Mouse (Mus musculus) ES-Bruce4 (cell line): ENCODE measurements around the gene Acot7. TPM values are rescaled to one million over a fixed set of nuclear protein-coding genes. Genes with fewer than 3 reads are reported as not detected.

ENCODE experiments used
- H3K27ac ChIP-seq: 2 replicates; pipeline ENCODE4 v1.5.1; 2012; ENCODE audit warnings: low read length, inconsistent platforms; ENCODE audit not compliant: insufficient read depth
- H3K27me3 ChIP-seq: 2 replicates; pipeline ENCODE4 v1.6.1; 2012; ENCODE audit warnings: mild to moderate bottlenecking, low read length, inconsistent platforms; ENCODE audit not compliant: control insufficient read depth, poor library complexity, insufficient read depth, severe bottlenecking
- H3K36me3 ChIP-seq: 2 replicates; pipeline ENCODE4 v1.6.1; 2012; ENCODE audit warnings: inconsistent platforms, mild to moderate bottlenecking, low read length, moderate library complexity; ENCODE audit not compliant: control insufficient read depth, poor library complexity, insufficient read depth, severe bottlenecking
- H3K4me1 ChIP-seq: one replicate; pipeline ENCODE4 v1.8.1; 2011; ENCODE audit warnings: low read length; ENCODE audit not compliant: control insufficient read depth, insufficient read depth
- H3K4me3 ChIP-seq: 2 replicates; pipeline ENCODE4 v1.5.1; 2011; ENCODE audit warnings: low read depth, mild to moderate bottlenecking, low read length
- H3K9ac ChIP-seq: 2 replicates; pipeline ENCODE4 v1.6.1; 2012; ENCODE audit warnings: low read depth, mild to moderate bottlenecking, inconsistent platforms; ENCODE audit not compliant: poor library complexity, severe bottlenecking
- H3K9me3 ChIP-seq: replicated peaks from 2 replicates; pipeline ENCODE4 v1.6.1; 2012; ENCODE audit warnings: mild to moderate bottlenecking, low read length, inconsistent platforms; ENCODE audit not compliant: control insufficient read depth, poor library complexity, insufficient read depth, severe bottlenecking
- CTCF ChIP-seq: IDR thresholded peaks from one replicate; pipeline ENCODE4 v1.8.1; 2011; ENCODE audit warnings: low read depth, low read length
- EP300 ChIP-seq: IDR thresholded peaks from 2 replicates; pipeline ENCODE4 v1.6.1; 2011; ENCODE audit warnings: low read depth, low read length; ENCODE audit not compliant: insufficient read depth
- POLR2A ChIP-seq: IDR thresholded peaks from one replicate; pipeline ENCODE4 v1.8.1; 2011; ENCODE audit warnings: low read length; ENCODE audit not compliant: insufficient read depth
- polyA plus RNA-seq: library from polyadenylated mRNA; stranded (reverse); fragments of >200 nt; gene quantifications from 2 replicates; pipeline ENCODE4 v1.2.4, GENCODE M21; 2011; ENCODE audit warnings: low read depth; ENCODE audit not compliant: missing spikeins, insufficient read depth, insufficient read length

The Acot7 gene
- polyA plus RNA-seq, 1 experiment = 49.5 TPM

- TF ChIP-seq CTCF = no peak
- no peak for TF ChIP-seq POLR2A
- Histone ChIP-seq H3K4me3 (no peak overlapping the region), H3K36me3 (no peaks in the 10 kb centered on the region), H3K9me3 (no peaks in the 10 kb centered on the region), H3K4me1 (no peaks in the 10 kb centered on the region), H3K27me3 (no peaks in the 10 kb centered on the region), H3K27ac (no peak overlapping the region), H3K9ac (no peak overlapping the region)
Observed at GRCm38 (mm10) chr4:152305991-152306390, 128.1 kb downstream of the Acot7 start.

- H3K36me3 ChIP-seq = no peaks in the 10 kb centered on the region
Observed at GRCm38 (mm10) chr4:152307542-152307941, 129.6 kb downstream of the Acot7 start.

GRCm38 (mm10) chr4:152312186-152312585 is 134.3 kb downstream of the Acot7 start:
- H3K9me3 ChIP-seq = no peaks in the 10 kb centered on the region
- TF ChIP-seq EP300 = peak; percentile 58; the same call in 1 of the 2 replicates
- TF ChIP-seq CTCF = no peak
- TF ChIP-seq POLR2A = peak; percentile 11
- no peaks in the 10 kb centered on the region for H3K27me3 ChIP-seq
- no peak overlapping the region for H3K27ac ChIP-seq
- H3K36me3 ChIP-seq = no peaks in the 10 kb centered on the region
- peak overlapping the region; percentile 66 for H3K4me3 ChIP-seq
- H3K4me1 ChIP-seq = peaks cover 2% of the 10 kb centered on the region
- 0 out of 2 replicates have a peak overlapping the region, but pooled peaks have one; percentile 17 for H3K9ac ChIP-seq

More at GRCm38 (mm10) chr4:152307542-152307941, 129.6 kb downstream of the Acot7 start:
- H3K27me3 ChIP-seq = no peaks in the 10 kb centered on the region
- no peaks in the 10 kb centered on the region for H3K4me1 ChIP-seq
- no peak overlapping the region for H3K9ac ChIP-seq
- no peak overlapping the region for H3K4me3 ChIP-seq
- TF ChIP-seq POLR2A (no peak), CTCF (no peak), EP300 (no peak)
- no peak overlapping the region for H3K27ac ChIP-seq
- H3K9me3 ChIP-seq = no peaks in the 10 kb centered on the region

GRCm38 (mm10) chr4:152313211-152313632 is 135.3 kb downstream of the Acot7 start:
- peaks cover 2% of the 10 kb centered on the region for H3K4me1 ChIP-seq
- no peak for TF ChIP-seq POLR2A
- TF ChIP-seq EP300 = no peak
- no peak for TF ChIP-seq CTCF
- H3K4me3 ChIP-seq = peak overlapping the region; percentile 66
- H3K27ac ChIP-seq = no peak overlapping the region
- H3K36me3 ChIP-seq = no peaks in the 10 kb centered on the region
- H3K9ac ChIP-seq = peak overlapping the region; percentile 17; the same call in 1 of the 2 replicates
- no peaks in the 10 kb centered on the region for H3K9me3 ChIP-seq
- H3K27me3 ChIP-seq = no peaks in the 10 kb centered on the region

GRCm38 (mm10) chr4:152313934-152314333 is 136.0 kb downstream of the Acot7 start:
- no peak overlapping the region for H3K27ac ChIP-seq
- TF ChIP-seq CTCF (peak; percentile 43), EP300 (no peak), POLR2A (no peak)

GRCm38 (mm10) chr4:152315498-152316213 is 137.7 kb downstream of the Acot7 start:
- H3K4me1 ChIP-seq = peaks cover 2% of the 10 kb centered on the region
- H3K27me3 ChIP-seq = no peaks in the 10 kb centered on the region
- TF ChIP-seq EP300 (no peak), POLR2A (no peak), CTCF (no peak)
- H3K9ac ChIP-seq = peak overlapping the region; percentile 8; the same call in 1 of the 2 replicates
- H3K27ac ChIP-seq = no peak overlapping the region
- peak overlapping the region; percentile 52 for H3K4me3 ChIP-seq
- H3K36me3 ChIP-seq = no peaks in the 10 kb centered on the region
- no peaks in the 10 kb centered on the region for H3K9me3 ChIP-seq

More at GRCm38 (mm10) chr4:152313934-152314333, 136.0 kb downstream of the Acot7 start:
- Histone ChIP-seq H3K9me3 (no peaks in the 10 kb centered on the region), H3K4me1 (peaks cover 2% of the 10 kb centered on the region), H3K9ac (no peak overlapping the region), H3K36me3 (no peaks in the 10 kb centered on the region), H3K27me3 (no peaks in the 10 kb centered on the region), H3K4me3 (no peak overlapping the region)
